Mouse (Mus musculus) myocyte (in vitro differentiated cells): ENCODE data around the gene Gm5891. TPM values are rescaled to one million over a fixed set of nuclear protein-coding genes. Genes with fewer than 3 reads are reported as not detected.
"Not testable (repeated sequence)": the region's sequence is repeated elsewhere in the genome, so short reads cannot be mapped to it uniquely, and the experiment has no call there.

Source experiments
- H3K27me3 ChIP-seq: one replicate; pipeline ENCODE4 v1.6.1; 2011; ENCODE audit not compliant: control insufficient read depth, insufficient read depth, insufficient read length
- H3K36me3 ChIP-seq: one replicate; pipeline ENCODE4 v1.6.1; 2011; ENCODE audit not compliant: control insufficient read depth, insufficient read depth
- H3K4me2 ChIP-seq: one replicate; pipeline ENCODE4 v1.6.1; 2011; ENCODE audit warnings: low read depth, control low read depth
- H3K4me3 ChIP-seq: one replicate; pipeline ENCODE4 v1.5.1; 2011; ENCODE audit warnings: mild to moderate bottlenecking, control low read depth, moderate library complexity
- H3K79me2 ChIP-seq: one replicate; pipeline ENCODE4 v1.6.1; 2011; ENCODE audit not compliant: control insufficient read depth, insufficient read depth
- H3ac ChIP-seq: one replicate; pipeline ENCODE4 v1.6.1; 2011; ENCODE audit not compliant: control insufficient read depth, insufficient read length
- polyA plus RNA-seq: library from polyadenylated mRNA; unstranded; fragments of >200 nt; fragmentation: generic; extraction: Trizol; gene quantifications from one replicate; pipeline ENCODE4 v1.2.1, GENCODE M21; 2012; ENCODE audit warnings: missing spikeins

Gene Gm5891
- not detected for polyA plus RNA-seq

DNA sequence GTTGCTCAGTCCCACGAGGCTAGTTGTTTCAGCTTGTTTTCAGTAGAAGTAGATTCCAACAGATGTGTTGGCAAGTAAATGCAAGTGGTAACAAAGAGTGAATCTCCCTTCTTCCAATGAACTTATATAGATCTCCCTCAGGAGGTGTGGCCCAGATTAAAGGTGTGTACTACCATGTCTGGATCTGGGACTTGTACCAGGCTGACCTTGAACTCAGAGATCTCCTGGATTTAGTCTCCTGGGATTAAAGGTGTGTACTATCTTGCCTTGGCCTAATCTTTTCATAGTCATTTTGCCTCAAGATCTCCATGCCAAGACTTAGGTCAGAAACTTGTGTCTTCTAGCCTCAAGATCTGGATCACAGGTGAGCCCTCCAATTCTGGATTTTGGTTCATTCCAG is at the start of gene Gm5891:
TSS of gene Gm5891 (minus strand) at position 101 of the 400 bp plus-strand sequence.
- H3K4me3 ChIP-seq, H3K4me2 ChIP-seq, H3K79me2 ChIP-seq, H3ac ChIP-seq, H3K36me3 ChIP-seq, H3K27me3 ChIP-seq: not testable (repeated sequence)

Other genes starting within 250 kb of the Gm5891 start
- gene Gm4175, start 159.8 kb downstream of the Gm5891 start, polyA plus RNA-seq, result not detected
- gene Gm4177, start 124.6 kb downstream of the Gm5891 start, polyA plus RNA-seq, result not detected
- not detected for gene Vmn1r135, start 88.9 kb downstream of the Gm5891 start, polyA plus RNA-seq
- not detected for gene Gm5725, start 77.0 kb downstream of the Gm5891 start, polyA plus RNA-seq
- not detected for gene Vmn1r137, start 73.3 kb upstream of the Gm5891 start, polyA plus RNA-seq
- gene Vmn1r138, start 107.6 kb upstream of the Gm5891 start, polyA plus RNA-seq, result not detected
- gene Gm6176, start 135.0 kb upstream of the Gm5891 start, polyA plus RNA-seq, result not detected
- not detected for gene Vmn1r139, start 147.8 kb upstream of the Gm5891 start, polyA plus RNA-seq
- not detected for gene Gm16451, start 197.0 kb upstream of the Gm5891 start, polyA plus RNA-seq
- not detected for gene Gm10666, start 213.4 kb upstream of the Gm5891 start, polyA plus RNA-seq
- gene Vmn1r142, start 242.7 kb upstream of the Gm5891 start, polyA plus RNA-seq, result not detected